Mouse (Mus musculus): Measurements from ENCODE around the gene Ptprz1. TPM values are rescaled to one million over a fixed set of nuclear protein-coding genes. Genes with fewer than 3 reads are reported as not detected.
"Not testable (repeated sequence)": the region's sequence is repeated elsewhere in the genome, so short reads cannot be mapped to it uniquely, and the experiment has no call there.

Ptprz1 gene
- polyA plus RNA-seq, 1 experiment: not detected

DNA sequence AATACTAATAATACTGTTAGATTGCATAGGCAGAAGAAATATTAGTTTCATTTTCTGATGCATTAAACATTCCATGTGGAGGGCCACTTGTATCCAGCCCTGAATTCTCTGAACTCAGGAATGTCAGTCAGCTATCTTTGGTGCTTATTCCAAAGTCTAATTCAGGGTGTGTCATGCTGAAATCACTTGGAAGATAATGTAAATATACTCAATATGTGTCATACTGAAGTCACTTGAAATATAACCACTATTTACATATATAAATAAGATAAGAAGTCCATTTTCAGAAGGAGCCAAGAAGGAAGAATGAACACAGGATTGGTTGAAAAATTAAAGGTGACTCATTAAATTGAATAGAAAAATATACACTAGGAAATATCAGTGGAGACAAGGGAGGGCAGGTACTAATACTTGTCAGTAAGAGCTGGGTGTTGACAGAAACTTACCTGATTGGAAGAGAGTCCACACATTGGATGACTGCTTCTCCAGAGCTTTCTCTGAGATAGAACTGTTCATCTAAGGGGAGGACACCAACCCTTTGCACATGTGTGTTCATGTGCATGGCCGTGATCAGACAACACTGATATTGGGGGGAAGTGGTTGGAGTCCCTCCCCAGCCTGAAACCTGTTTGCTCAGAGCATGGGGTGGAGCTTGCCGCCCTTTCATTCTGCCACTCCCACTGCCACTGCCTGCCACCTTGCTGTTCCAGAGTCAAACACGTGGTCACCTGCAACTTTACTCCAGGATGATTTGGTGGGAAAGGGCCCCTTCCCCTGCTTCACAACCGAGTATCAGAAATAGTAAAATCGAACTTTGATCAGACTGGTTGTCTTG, 209.5 kb downstream of the Ptprz1 start:
- Histone ChIP-seq H3K4me3 (ENCODE audit: insufficient read depth, low read length) (no peak overlapping the region), H3K27ac (ENCODE audit: insufficient read depth, low read depth, low read length) (no peak overlapping the region), H3K4me1 (ENCODE audit: control insufficient read depth, insufficient read depth, low read length) (no peaks in the 10 kb centered on the region)
- TF ChIP-seq POLR2A (IDR thresholded peaks at IDR 0.05; ENCODE audit: borderline replicate concordance, low read depth, low read length): no peak
- TF ChIP-seq CTCF (IDR thresholded peaks at IDR 0.05; ENCODE audit: low read depth, low read length): no peak

DNA sequence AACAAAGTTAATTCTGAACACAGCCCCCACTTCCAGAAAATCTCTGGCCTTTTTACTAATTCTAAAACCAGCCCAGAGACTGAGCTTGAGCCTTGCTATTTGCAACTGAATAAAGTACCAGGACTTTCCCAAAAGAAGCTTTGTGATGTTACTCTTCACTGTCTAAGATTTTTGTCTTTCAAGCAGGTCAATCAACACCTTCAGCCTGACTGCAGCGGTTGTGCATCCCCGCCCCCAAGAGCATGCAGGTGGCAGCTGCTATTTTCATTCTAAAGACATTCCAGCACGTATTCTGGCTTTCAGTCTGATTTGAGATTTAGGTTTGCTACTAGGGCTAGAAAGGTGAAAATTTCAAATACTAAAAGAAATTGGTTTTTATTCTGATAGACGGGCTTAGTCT, 214.0 kb downstream of the Ptprz1 start:
- H3K4me3 ChIP-seq (ENCODE audit: insufficient read depth, low read length); H3K27ac ChIP-seq (ENCODE audit: insufficient read depth, low read depth, low read length); H3K4me1 ChIP-seq (ENCODE audit: control insufficient read depth, insufficient read depth, low read length): not testable (repeated sequence)

DNA sequence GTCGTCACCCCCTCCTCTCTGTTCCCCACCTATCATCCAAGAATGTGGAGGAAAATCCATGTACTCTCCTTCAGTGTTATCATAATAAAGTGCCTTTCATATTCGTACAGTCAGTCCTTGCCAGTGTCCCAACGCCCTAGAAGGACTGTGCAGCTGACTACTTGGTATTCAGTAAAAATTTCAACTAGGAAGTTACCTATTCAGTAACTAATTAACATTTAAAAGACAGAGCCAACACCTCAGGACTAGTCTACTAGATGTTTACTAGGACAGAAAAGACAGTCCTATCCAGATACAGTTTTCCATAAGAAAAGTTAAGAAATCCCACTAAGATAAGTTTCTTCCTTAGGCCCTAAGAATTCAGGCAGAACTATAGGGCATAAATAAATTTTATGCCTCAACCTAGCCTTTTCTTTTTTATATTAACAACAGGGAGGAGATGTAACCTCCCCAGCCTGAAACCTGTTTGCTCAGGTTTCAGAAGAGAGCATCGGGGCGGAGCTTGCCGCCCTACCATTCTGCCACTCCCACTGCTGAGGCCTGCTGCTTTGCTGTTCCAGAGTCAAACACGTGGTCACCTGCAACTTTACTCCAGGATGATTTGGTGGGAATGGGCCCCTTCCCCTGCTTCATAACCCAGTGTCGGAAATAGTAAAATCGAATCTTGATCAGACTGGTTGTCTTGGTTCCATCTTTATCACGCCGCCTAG, 215.2 kb downstream of the Ptprz1 start:
- not testable (repeated sequence) for H3K27ac ChIP-seq (ENCODE audit: insufficient read depth, low read depth, low read length); H3K4me3 ChIP-seq (ENCODE audit: insufficient read depth, low read length); H3K4me1 ChIP-seq (ENCODE audit: control insufficient read depth, insufficient read depth, low read length)

Measured in bone marrow macrophage, adult 2 months (primary cell).